Mouse (Mus musculus) embryonic facial prominence, embryonic 11.5 days (tissue): ENCODE measurements around the gene Cacna1c. TPM values are rescaled to one million over a fixed set of nuclear protein-coding genes. Genes with fewer than 3 reads are reported as not detected.

Source experiments
- ATAC-seq: fragments of 200-750 bp; cut with Nextera tagmentation; replicated peaks from 2 replicates; pipeline ENCODE4 v1.8.0; 2017; ENCODE audit warnings: low read depth; ENCODE audit not compliant: insufficient number of reproducible peaks, low FRiP score, low TSS enrichment
- DNase-seq: peaks from one replicate; pipeline ENCODE4 v3.0.0-alpha.2; 2015; ENCODE audit warnings: low spot score
- H3K27ac ChIP-seq: fragments of 300-500 bp; sonication (generic); replicated peaks from 2 replicates; pipeline ENCODE4 v1.5.1; 2014; ENCODE audit warnings: mild to moderate bottlenecking, low read depth, low read length, control low read depth
- H3K27me3 ChIP-seq: fragments of 300-500 bp; sonication (generic); 2 replicates; pipeline ENCODE4 v1.6.1; 2014; ENCODE audit warnings: mild to moderate bottlenecking, low read length, moderate library complexity, mixed read lengths; ENCODE audit not compliant: control insufficient read depth, insufficient read depth
- H3K36me3 ChIP-seq: fragments of 300-500 bp; sonication (generic); replicated peaks from 2 replicates; pipeline ENCODE4 v1.6.1; 2014; ENCODE audit warnings: low read depth, mild to moderate bottlenecking, low read length, moderate library complexity, mixed read lengths; ENCODE audit not compliant: control insufficient read depth, insufficient read depth
- H3K4me1 ChIP-seq: fragments of 300-500 bp; sonication (generic); 2 replicates; pipeline ENCODE4 v1.6.1; 2014; ENCODE audit warnings: low read length, mixed read lengths; ENCODE audit not compliant: control insufficient read depth, insufficient read depth
- H3K4me2 ChIP-seq: fragments of 300-500 bp; sonication (generic); 2 replicates; pipeline ENCODE4 v1.6.1; 2014; ENCODE audit warnings: low read depth, mild to moderate bottlenecking, control low read depth, low read length, moderate library complexity
- H3K4me3 ChIP-seq: fragments of 300-500 bp; sonication (generic); 2 replicates; pipeline ENCODE4 v1.5.1; 2014; ENCODE audit warnings: low read depth, low read length, control low read depth
- H3K9ac ChIP-seq: fragments of 300-500 bp; sonication (generic); replicated peaks from 2 replicates; pipeline ENCODE4 v1.6.1; 2014; ENCODE audit warnings: mild to moderate bottlenecking, control low read depth, low read length
- H3K9me3 ChIP-seq: fragments of 300-500 bp; sonication (generic); replicated peaks from 2 replicates; pipeline ENCODE4 v1.6.1; 2016; ENCODE audit warnings: mild to moderate bottlenecking, low read length, inconsistent platforms, mixed read lengths; ENCODE audit not compliant: control insufficient read depth
- WGBS: fragments of 180-500 bp; shearing (Covaris S2); extraction: QIAGEN DNeasy Blood & Tissue Kit; methylation state at CpG from one replicate; pipeline ENCODE4 v1.1.7; 2014; 5-methylcytosine and 5-hydroxymethylcytosine counted together
- polyA plus RNA-seq: library from polyadenylated mRNA; unstranded; fragments of >200 nt; fragmentation: Nextera tagmentation; extraction: Ambion mirVana; gene quantifications from 2 replicates; pipeline ENCODE4 v1.2.1, GENCODE M21; 2014

The Cacna1c gene
- polyA plus RNA-seq, 1 experiment from 2014 or later: 4.3 TPM

DNA sequence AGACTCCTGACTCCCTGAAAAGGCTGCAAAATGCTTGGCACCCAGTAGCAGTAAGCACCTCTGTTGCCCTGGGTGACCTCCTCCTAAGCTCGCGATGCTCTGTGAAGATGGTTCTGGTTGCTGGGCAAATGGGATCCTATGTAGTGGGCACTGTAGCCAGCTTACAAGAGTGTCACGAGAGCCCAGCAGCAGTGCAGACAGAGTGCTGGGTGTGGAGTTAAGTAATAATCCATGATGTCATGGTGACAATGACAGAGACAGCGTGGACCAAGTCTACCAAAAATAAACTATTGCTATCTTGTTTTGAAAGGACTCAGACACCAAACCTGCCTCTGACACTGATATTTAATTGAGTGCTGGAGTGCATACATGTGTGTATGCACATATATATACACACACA, 5.4 kb upstream of the Cacna1c start:
- H3K27me3 ChIP-seq: no peaks in the 10 kb centered on the region
- no peak overlapping the region for H3K4me3 ChIP-seq
- H3K9ac ChIP-seq: no peak overlapping the region
- no peaks in the 10 kb centered on the region for H3K4me1 ChIP-seq
- no peaks in the 10 kb centered on the region for H3K9me3 ChIP-seq
- ATAC-seq (no peak), DNase-seq (no peak)
- H3K4me2 ChIP-seq: no peak overlapping the region
- no peaks in the 10 kb centered on the region for H3K36me3 ChIP-seq
- no peak overlapping the region for H3K27ac ChIP-seq
- WGBS: 91% methylated on average over 4 of the region's 4 CpGs

DNA sequence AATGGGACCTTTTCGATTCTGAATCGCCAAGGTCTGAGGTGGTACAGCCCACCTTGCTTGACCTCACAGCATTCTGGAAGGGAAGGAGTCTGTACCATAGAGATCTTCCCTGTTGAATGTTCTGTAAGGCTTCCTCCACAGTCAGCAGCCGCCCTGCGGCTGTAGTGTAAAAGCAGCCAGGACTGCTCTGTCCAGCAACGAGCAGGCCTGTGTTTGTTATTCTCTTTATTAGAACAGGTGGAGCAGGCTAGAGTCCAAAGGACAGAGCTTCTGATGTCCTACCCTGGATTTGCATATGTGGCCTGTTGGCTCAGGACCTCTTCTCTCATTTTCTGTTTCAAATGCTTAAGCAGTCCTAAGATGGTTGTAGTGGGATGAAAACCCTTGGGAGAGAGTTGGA, 4.1 kb upstream of the Cacna1c start:
- no peaks in the 10 kb centered on the region for H3K4me1 ChIP-seq
- no peak for DNase-seq
- H3K4me3 ChIP-seq: no peak overlapping the region
- H3K9ac ChIP-seq: no peak overlapping the region
- no peaks in the 10 kb centered on the region for H3K9me3 ChIP-seq
- no peaks in the 10 kb centered on the region for H3K27me3 ChIP-seq
- H3K27ac ChIP-seq: no peak overlapping the region
- WGBS: 80% methylated on average over 5 of the region's 5 CpGs
- no peaks in the 10 kb centered on the region for H3K36me3 ChIP-seq
- no peak overlapping the region for H3K4me2 ChIP-seq
- no peak for ATAC-seq

DNA sequence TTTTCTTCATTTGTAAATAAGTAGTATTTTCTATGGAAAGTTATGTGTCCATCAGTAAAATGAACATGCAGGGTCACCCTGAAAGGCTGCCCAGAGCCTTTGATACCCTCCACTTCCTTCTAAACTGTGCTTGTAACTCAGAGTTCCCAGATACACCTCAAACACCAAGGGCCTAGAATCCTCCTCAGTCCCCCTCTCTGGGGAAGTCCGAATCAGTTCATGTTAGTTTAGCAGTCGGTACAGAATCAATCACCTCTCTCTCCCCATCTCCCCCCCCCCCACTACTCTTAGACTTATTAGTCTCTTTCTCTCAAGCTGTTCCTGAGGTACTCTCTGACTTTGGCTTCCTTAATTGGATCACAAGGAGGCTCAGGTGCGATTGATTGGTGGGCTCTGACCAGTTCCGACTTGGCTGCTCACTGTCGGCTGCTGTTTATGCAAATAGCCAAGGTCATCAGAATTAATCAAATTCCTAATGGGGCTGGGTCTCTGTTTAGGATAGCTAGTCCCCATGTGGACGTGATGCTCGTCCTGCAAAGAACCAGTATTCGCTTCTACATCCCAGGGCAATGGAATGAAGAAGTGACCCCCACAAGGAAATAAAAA, 3.2 kb upstream of the Cacna1c start:
- H3K9me3 ChIP-seq: no peaks in the 10 kb centered on the region
- no peak overlapping the region for H3K4me2 ChIP-seq
- H3K27ac ChIP-seq: no peak overlapping the region
- DNase-seq: no peak
- WGBS: 44% methylated on average over 8 of the region's 8 CpGs
- no peak for ATAC-seq
- no peaks in the 10 kb centered on the region for H3K4me1 ChIP-seq
- no peak overlapping the region for H3K4me3 ChIP-seq
- H3K27me3 ChIP-seq: no peaks in the 10 kb centered on the region
- H3K9ac ChIP-seq: no peak overlapping the region
- H3K36me3 ChIP-seq: no peaks in the 10 kb centered on the region

DNA sequence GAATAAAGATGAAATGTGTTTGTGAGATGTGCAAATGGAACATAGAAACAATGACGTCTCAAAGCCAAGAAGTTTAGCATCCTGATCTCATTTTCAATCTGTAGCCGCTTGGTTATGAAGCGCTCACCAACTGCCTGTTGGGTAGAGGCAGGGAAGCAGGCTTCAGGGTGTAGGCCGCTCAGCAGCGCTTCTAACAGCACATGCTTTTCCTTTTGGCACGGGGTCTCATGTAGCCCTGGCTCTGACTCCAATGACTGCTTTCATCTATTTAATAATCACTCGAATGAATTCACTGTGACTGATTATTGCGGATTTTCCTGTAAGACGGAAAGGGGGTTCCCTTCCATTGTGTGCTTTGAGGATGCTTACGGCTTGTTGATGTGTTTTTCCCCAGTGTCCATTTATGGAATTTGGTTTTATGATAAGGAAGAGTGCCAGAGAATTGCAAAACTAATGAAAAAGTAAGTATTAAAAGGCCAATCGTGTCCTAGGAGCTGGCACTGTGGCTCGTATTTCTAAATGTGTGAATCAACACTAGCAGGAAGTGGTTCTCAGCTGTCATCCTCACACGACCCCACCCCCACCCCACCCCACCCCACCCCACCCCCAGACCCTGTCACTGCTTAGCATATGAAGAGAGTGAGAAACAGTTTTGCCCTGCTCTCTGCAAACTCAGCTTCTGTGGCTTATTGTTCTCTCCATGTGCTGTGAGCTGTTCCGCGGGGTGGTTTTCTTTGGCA, 2.5 kb upstream of the Cacna1c start:
- 45% methylated on average over 15 of the region's 15 CpGs for WGBS
- no peaks in the 10 kb centered on the region for H3K27me3 ChIP-seq
- DNase-seq: no peak
- no peak overlapping the region for H3K9ac ChIP-seq
- H3K27ac ChIP-seq: no peak overlapping the region
- no peaks in the 10 kb centered on the region for H3K36me3 ChIP-seq
- H3K4me2 ChIP-seq: no peak overlapping the region
- no peaks in the 10 kb centered on the region for H3K9me3 ChIP-seq
- no peak for ATAC-seq
- no peak overlapping the region for H3K4me3 ChIP-seq
- H3K4me1 ChIP-seq: no peaks in the 10 kb centered on the region

DNA sequence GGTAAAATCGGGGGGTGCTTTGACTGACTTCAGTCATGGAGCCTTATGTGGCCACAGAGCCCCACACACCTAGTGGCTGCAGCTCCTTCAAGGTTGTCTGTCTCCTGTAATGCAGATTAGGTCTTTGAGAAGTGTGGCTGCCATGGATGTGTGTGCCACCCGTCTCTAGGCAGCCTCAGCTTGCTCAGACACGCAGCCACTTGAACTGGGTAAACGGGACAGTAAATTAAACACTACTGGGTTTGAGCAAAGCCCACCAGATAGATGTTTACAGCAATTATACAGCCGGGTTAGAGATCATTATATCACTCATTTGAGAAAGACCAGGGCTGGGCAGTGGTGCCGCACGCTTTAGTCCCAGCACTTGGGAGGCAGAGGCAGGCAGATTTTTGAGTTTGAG, 1.6 kb downstream of the Cacna1c start:
- Histone ChIP-seq H3K36me3 (no peaks in the 10 kb centered on the region; the same call in 1 of the 2 replicates), H3K27me3 (no peaks in the 10 kb centered on the region), H3K4me3 (no peak overlapping the region), H3K9ac (no peak overlapping the region), H3K27ac (no peak overlapping the region), H3K4me1 (no peaks in the 10 kb centered on the region), H3K9me3 (no peaks in the 10 kb centered on the region), H3K4me2 (no peak overlapping the region)
- WGBS: 68% methylated on average over 7 of the region's 7 CpGs
- no peak for DNase-seq
- ATAC-seq: no peak

DNA sequence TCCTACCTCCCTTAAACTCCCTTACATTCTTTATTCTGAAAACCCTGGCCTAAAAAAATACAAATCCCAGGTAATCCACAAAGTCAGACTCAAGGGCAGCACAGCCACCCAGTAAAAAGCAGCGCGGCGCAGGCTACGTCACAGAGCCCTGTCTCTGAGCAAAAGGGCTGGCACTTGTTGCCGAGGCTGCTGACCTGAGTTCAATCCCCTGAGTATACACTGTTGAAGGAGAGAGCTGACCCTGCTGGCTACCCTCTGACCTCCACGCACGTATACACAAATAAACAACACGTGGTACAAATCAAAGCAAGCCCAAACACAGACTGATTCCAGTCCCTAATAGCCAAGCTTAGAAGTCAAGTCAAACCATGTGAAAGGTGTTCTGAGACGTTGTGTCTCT, 2.1 kb downstream of the Cacna1c start:
- Histone ChIP-seq H3K4me1 (no peaks in the 10 kb centered on the region), H3K4me2 (no peak overlapping the region), H3K9me3 (no peaks in the 10 kb centered on the region), H3K27me3 (no peaks in the 10 kb centered on the region), H3K36me3 (no peaks in the 10 kb centered on the region; the same call in 1 of the 2 replicates), H3K27ac (no peak overlapping the region), H3K9ac (no peak overlapping the region), H3K4me3 (no peak overlapping the region)
- ATAC-seq (no peak), DNase-seq (no peak)
- 41% methylated on average over 9 of the region's 9 CpGs for WGBS

DNA sequence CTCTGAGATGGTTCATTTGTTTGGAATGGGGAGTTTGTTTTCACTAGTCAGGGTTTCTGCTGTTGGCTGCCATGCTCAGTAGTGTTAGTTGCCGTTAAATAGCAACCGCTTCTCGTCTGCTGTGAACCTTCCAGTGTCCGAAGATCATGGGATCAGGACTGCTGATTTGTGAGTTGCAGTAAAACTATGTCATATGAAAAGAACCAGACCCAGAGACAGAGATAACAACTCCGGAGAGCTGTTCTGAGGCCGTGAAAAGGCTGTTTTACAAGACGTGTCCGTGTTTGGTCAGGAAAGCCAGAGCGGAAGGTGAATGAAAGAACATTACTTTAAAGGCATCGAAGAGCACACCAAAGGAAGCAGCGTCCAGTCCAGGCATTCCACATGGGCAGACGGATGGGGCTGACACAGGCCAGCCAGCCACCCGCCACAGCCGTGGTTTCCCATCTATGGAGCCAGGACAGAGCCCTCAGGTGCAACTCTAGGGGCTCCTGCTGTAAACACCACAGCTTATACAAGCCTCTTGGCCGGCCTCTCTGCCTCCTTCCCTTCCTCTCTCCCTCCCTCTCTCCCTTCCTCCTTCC, 2.6 kb downstream of the Cacna1c start:
- no peaks in the 10 kb centered on the region for H3K27me3 ChIP-seq
- WGBS: 78% methylated on average over 15 of the region's 15 CpGs

DNA sequence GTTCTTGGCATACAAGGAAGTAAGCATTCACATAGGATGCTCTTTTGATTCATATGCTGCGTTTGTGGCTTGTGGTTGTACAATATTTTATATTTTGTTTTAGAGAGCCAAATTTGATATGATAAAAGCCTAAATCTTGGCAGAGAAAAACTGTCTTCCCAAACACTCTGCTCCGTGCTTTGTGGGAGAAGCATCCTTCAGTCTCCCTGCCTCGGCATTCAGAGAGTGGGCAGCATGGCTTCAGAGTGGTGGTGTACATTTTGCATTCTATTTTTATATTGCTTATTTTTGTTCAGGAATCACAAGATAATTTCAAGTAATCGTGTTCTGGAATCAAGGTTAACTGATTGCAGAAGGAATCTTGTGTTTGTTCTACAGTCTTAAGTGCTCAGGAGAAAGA, 4.7 kb downstream of the Cacna1c start:
- Histone ChIP-seq H3K4me2 (no peak overlapping the region), H3K27ac (no peak overlapping the region), H3K4me3 (no peak overlapping the region), H3K9me3 (no peaks in the 10 kb centered on the region), H3K4me1 (no peaks in the 10 kb centered on the region), H3K9ac (no peak overlapping the region), H3K36me3 (no peaks in the 10 kb centered on the region; the same call in 1 of the 2 replicates), H3K27me3 (no peaks in the 10 kb centered on the region)
- DNase-seq (no peak), ATAC-seq (no peak)
- WGBS: 89% methylated on average over 4 of the region's 4 CpGs

More for the DNA sequence above, 2.6 kb downstream of the Cacna1c start:
- Histone ChIP-seq H3K4me2 (no peak overlapping the region), H3K27ac (no peak overlapping the region), H3K4me3 (no peak overlapping the region), H3K36me3 (no peaks in the 10 kb centered on the region; the same call in 1 of the 2 replicates), H3K4me1 (no peaks in the 10 kb centered on the region), H3K9ac (no peak overlapping the region), H3K9me3 (no peaks in the 10 kb centered on the region)
- ATAC-seq (no peak), DNase-seq (no peak)
